Mouse (Mus musculus): ENCODE measurements at regions not wholly inside any gene's neighbourhood (a gene's known extent, or its start where the extent isn't known, plus 50 kb on each side); places are given as distances from the start of the nearest gene placed in this dataset.

- no peak for TF ChIP-seq CTCF (IDR thresholded peaks at IDR 0.05; ENCODE audit: borderline replicate concordance, control insufficient read depth, extremely low read depth, insufficient read depth, low read length, poor library complexity)
- TF ChIP-seq POLR2A (IDR thresholded peaks at IDR 0.05; ENCODE audit: control insufficient read depth, extremely low read depth, insufficient read depth, low read length, poor library complexity) = no peak
Measured at GRCm38 (mm10) chr11:45782435-45782834, 69.4 kb upstream of the Clint1 start.

All from thymus, adult 2 months (tissue).